Mouse (Mus musculus) Patski (cell line): ENCODE measurements at regions not wholly inside any gene's neighbourhood (a gene's known extent, or its start where the extent isn't known, plus 50 kb on each side); places are given as distances from the start of the nearest gene placed in this dataset.

Experiments used
- ATAC-seq: fragments of 100-300 bp; one replicate; pipeline ENCODE4 v1.8.0; 2021
- CTCF ChIA-PET: fragments of 350-600 bp; sonication (Branson Sonifier 250); formaldehyde crosslinking; loops from one replicate; lab custom pipeline; 2022; ENCODE audit warnings: inconsistent platforms; lab: Charles Lee
- POLR2A ChIA-PET: fragments of 350-600 bp; sonication (Branson Sonifier 250); formaldehyde crosslinking; loops from one replicate; lab custom pipeline; 2022; ENCODE audit warnings: antibody characterized with exemption, inconsistent platforms; lab: Charles Lee
- DNase-seq: peaks from one replicate; pipeline ENCODE4 v3.0.0-alpha.2; 2011; ENCODE audit warnings: low read depth, low spot score
- H3K27me3 ChIP-seq: fragments of 371-371 bp; one replicate; pipeline ENCODE4 v1.5.1; 2021
- CTCF ChIP-seq: fragments of 100-300 bp; IDR thresholded peaks from one replicate; pipeline ENCODE4 v1.5.1; 2021
- in situ Hi-C: fragments of 300-500 bp; cut with MboI; formaldehyde crosslinking; loops from 3 replicates; pipeline ENCODE4 v1.11.1; 2018; ENCODE audit warnings: low pct_unique_long_range_greater_than_20kb, mixed read lengths

DNA sequence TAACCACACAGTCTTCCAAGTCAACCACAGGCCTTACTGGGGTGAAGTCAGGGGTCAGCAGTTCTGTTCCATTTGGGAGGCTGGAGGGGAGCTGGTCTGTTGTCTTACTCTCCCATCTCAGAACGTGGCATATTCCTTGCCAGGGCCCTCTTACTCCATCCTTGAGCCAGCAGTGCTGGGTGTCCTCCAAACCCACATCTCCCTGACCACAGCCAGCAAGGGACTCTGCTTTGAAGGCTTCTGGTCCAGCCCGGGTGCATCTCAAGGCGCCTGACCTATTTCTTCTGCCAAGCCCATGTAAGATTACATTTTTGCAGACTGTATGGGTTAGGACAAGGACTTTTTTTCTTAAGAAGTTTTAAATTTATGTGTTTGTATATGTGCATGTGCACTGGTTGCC lies 100.1 kb upstream of the Klf14 start:
- in situ Hi-C loops = no loop called here
- ATAC-seq = no peak
- ChIA-PET POLR2A (no interaction called here), CTCF (interaction anchor here (3.3 kb wide), 1 partner anchor 17 kb away, joined by 14 read pairs; no protein-coding TSS in a partner anchor)
- DNase-seq = no peak
- H3K27me3 ChIP-seq = no peaks in the 10 kb centered on the region
- TF ChIP-seq CTCF = no peak

DNA sequence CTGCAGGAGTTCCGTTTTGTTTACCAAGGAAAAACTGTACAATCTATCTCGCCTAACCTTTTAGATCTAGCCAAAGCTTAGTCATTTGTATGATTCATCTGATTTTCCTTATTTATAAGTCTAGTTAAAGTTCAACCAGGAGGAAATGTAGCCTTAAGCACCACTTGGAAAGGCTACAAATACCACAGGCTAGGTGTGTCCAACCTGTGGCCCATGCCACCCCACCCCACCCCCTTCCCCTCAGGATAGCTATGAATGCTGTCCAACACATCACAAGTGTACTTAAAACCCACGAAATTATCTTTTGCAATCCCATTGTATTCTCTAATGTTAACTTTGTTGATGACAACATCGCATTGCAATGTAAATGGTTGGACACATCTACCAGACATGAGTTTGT lies 102.9 kb upstream of the Klf14 start:
- ChIA-PET POLR2A (interaction anchor here (0.9 to 1.5 kb wide), 3 partner anchors 8 to 19 kb away, joined by 3 to 6 read pairs (median 5); no protein-coding TSS in a partner anchor), CTCF (interaction anchor here (1.4 to 3.3 kb wide), 3 partner anchors 14 to 64 kb away, joined by 3 to 14 read pairs (median 4); no protein-coding TSS in a partner anchor)
- peak; percentile 59 for ATAC-seq
- no peak for DNase-seq
- no peak for TF ChIP-seq CTCF
- H3K27me3 ChIP-seq = no peaks in the 10 kb centered on the region
- in situ Hi-C loops = no loop called here

DNA sequence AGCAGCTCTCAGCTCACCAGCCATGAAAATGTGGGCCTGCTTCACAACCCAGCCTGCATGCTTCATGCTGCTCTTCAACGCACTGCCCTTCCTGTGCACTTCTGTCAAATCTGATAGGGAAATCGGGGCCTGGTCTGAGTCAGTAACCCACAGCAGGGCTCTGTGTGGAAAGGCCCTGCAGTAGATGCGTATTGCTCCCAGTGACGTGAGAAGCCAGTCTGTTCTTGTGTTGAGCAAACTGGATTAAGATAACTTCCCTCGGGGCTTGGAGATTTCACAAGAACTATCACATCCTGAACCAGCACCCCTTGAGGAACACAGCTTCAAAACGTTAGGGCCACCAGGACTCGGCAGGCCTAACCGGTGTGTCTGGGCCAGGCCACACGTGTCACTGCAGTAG lies 106.5 kb upstream of the Klf14 start:
- in situ Hi-C loops = no loop called here
- TF ChIP-seq CTCF = no peak
- CTCF ChIA-PET = interaction anchor here (1.5 kb wide), 1 partner anchor 121 kb away, joined by 4 read pairs; no protein-coding TSS in a partner anchor
- DNase-seq (no peak), ATAC-seq (no peak)
- POLR2A ChIA-PET = interaction anchor here (1.1 kb wide), 1 partner anchor 111 kb away, joined by 3 read pairs; no protein-coding TSS in a partner anchor
- H3K27me3 ChIP-seq = no peaks in the 10 kb centered on the region

DNA sequence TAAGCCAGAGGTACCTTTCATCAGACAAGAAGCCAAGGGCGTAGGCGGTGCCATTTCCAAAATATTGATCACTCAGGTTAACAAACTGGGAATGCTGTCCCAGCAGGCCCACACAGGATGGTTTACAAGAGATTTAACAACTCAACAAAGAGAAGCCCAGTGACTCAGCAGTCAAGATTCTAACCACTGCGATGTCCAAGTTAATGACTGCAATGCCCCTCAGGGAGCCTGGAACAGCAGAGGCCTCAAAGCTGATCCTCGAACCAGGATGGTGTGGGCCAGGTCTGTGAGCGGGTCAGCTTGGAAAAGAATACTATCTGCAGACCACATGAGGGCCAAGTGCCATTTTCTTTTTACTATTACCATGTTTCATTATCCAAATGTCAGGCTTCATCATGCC lies 108.0 kb upstream of the Klf14 start:
- in situ Hi-C loops = no loop called here
- peak; percentile 36 for ATAC-seq
- POLR2A ChIA-PET = interaction anchor here (0.7 to 1.3 kb wide), 2 partner anchors 11 to 26 kb away, joined by 3 read pairs; no protein-coding TSS in a partner anchor
- CTCF ChIA-PET = no interaction called here
- H3K27me3 ChIP-seq = no peaks in the 10 kb centered on the region
- no peak for TF ChIP-seq CTCF
- no peak for DNase-seq

DNA sequence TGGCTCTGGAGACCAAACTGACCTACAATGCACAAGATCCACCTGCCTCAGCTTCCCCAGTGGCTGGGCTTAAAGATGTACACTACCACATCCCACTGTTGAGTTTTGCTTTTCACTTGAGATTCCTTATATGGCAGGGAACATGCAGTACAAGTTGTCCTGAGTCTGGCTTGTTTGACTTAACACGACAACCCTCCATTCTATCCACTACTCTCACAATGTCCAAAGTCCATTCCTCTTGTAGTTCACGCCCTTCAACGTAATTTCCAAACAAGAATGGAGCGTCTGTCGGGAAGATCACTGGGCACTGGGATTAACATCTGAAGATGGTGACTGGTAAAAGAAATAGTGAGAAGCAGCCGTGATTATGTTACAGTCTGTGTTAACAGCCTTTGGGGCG lies 108.6 kb upstream of the Klf14 start:
- no peaks in the 10 kb centered on the region for H3K27me3 ChIP-seq
- in situ Hi-C loops = no loop called here
- ChIA-PET POLR2A (interaction anchor here (0.7 to 1.3 kb wide), 2 partner anchors 10 to 27 kb away, joined by 3 read pairs; no protein-coding TSS in a partner anchor), CTCF (no interaction called here)
- ATAC-seq (no peak), DNase-seq (no peak)
- TF ChIP-seq CTCF = no peak

DNA sequence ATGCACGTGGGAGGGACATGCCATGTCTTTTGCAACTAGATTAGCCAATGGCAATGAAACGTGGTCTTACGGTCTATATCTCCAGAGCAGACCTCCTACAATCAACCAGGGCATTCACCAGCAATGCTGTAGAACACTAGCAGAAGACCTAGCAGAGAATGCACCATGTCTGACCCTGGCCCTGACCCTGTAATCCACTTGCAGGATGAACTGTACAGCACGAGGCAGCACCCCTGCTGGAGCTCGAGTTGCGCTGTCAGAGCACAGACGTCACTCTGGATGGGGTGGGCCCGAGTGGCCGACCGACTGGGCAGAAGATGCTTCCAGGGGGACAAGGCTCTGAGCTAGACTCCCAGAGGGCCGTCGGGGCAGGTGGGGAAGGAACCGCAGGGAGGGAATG lies 110.4 kb upstream of the Klf14 start:
- CTCF ChIA-PET = interaction anchor here (1.1 to 1.3 kb wide), 2 partner anchors 9 to 106 kb away, joined by 3 to 5 read pairs; no protein-coding TSS in a partner anchor
- DNase-seq = no peak
- in situ Hi-C loops = no loop called here

DNA sequence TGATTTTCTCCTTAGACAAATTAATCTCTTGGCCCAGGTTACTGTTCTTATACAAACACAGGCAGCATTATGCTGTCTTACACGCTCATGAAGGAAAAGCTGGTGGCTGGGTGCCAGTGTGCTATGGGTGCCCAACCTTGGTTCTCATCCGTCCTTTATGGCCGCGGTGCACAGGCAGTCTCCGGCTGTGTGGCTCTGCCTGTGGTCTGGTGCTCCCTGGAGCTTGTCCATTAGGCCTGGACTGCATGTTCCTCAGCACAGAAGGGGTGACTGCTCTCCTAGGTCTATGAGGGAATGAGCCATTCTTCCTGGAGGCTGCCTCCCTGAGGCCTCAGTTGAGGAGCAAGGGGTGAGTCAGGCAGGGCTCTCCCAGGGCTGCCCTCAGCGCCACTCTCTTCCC lies 111.7 kb upstream of the Klf14 start:
- ChIA-PET POLR2A (interaction anchor here (0.9 to 1.6 kb wide), 5 partner anchors 9 to 18 kb away, joined by 3 to 5 read pairs (median 3); no protein-coding TSS in a partner anchor), CTCF (interaction anchor here (0.7 to 2.2 kb wide), 6 partner anchors 8 to 85 kb away, joined by 3 to 5 read pairs (median 4); no protein-coding TSS in a partner anchor)
- peak; percentile 89 for ATAC-seq
- in situ Hi-C loops = no loop called here
- TF ChIP-seq CTCF = no peak
- no peak for DNase-seq
- H3K27me3 ChIP-seq = no peaks in the 10 kb centered on the region

More for the DNA sequence above, 110.4 kb upstream of the Klf14 start:
- TF ChIP-seq CTCF = no peak
- POLR2A ChIA-PET = interaction anchor here (0.7 to 1.3 kb wide), 5 partner anchors 8 to 1922 kb away, joined by 3 to 14 read pairs (median 4); no protein-coding TSS in a partner anchor
- no peak for ATAC-seq
- no peaks in the 10 kb centered on the region for H3K27me3 ChIP-seq

DNA sequence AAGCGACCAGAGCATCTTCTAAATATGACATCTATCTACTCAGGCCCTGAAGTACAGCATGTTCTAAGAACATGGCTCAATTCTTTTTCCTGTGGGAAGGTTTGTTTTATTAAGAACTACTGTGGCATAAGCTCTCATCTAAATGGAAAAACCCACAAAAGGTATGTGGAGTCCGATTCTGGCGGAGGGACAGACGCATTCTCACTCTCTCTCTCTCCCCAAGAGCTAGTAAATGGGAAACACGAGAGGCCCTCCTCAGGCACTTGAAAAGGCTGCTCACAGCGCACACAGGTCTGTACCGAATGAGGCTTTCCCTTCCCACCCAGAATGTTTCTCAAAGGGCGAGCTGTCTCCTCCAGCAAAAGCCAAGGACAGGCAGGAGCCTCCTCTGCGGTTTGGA lies 112.1 kb upstream of the Klf14 start:
- no peak for DNase-seq
- ChIA-PET POLR2A (interaction anchor here (1.1 to 1.6 kb wide), 2 partner anchors 14 to 17 kb away, joined by 4 to 5 read pairs; no protein-coding TSS in a partner anchor), CTCF (interaction anchor here (1.0 to 2.2 kb wide), 3 partner anchors 54 to 85 kb away, joined by 3 to 5 read pairs (median 5); no protein-coding TSS in a partner anchor)
- no peaks in the 10 kb centered on the region for H3K27me3 ChIP-seq
- in situ Hi-C loops = no loop called here
- TF ChIP-seq CTCF = no peak
- ATAC-seq = no peak

DNA sequence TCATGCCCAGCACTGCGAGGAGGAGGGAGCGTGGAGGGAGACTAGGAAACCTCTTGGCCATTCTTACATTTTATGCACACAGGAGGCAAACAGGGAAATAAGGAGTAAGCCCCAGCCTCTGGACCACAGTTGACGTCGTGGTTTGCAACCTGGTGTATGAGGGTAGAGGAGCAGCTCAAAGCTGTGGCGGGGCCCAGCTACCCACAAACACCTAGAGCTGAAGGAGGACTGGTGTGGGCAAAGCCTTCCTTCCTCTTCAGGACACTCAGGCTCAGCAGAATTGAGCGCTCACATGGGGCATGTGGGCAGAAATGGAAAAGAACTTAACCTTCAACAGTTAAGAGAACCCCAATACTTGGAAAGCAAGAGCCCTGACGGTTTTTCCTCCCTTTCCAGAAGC lies 113.2 kb upstream of the Klf14 start:
- in situ Hi-C loops = no loop called here
- POLR2A ChIA-PET = no interaction called here

DNA sequence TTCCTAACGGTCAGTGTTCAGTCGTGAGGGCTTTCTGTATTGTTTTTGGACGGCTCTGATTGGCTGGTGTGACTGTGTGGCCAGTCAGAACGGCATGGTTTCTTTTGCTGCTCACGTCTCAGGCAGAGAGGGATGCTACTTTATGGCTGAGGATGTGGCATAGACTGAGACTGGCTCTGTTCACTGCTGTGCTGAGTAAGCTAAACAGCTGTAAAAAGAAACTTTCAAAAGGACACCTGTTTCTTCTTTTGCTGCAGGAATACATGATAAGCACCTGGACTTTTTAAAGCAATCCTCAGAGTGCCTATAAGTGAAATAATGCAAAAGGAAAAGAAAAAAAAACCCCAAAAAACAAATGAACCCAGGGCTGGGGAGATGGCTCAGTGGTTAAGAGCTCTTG lies 113.7 kb upstream of the Klf14 start:
- in situ Hi-C loops = no loop called here
- CTCF ChIA-PET = interaction anchor here (1.0 to 2.2 kb wide), 6 partner anchors 19 to 83 kb away, joined by 3 to 7 read pairs (median 4); no protein-coding TSS in a partner anchor

More for the DNA sequence above, 113.2 kb upstream of the Klf14 start:
- ATAC-seq = no peak
- H3K27me3 ChIP-seq = no peaks in the 10 kb centered on the region
- TF ChIP-seq CTCF = no peak
- no peak for DNase-seq
- CTCF ChIA-PET = interaction anchor here (1.0 to 2.2 kb wide), 6 partner anchors 18 to 84 kb away, joined by 3 to 7 read pairs (median 4); no protein-coding TSS in a partner anchor

DNA sequence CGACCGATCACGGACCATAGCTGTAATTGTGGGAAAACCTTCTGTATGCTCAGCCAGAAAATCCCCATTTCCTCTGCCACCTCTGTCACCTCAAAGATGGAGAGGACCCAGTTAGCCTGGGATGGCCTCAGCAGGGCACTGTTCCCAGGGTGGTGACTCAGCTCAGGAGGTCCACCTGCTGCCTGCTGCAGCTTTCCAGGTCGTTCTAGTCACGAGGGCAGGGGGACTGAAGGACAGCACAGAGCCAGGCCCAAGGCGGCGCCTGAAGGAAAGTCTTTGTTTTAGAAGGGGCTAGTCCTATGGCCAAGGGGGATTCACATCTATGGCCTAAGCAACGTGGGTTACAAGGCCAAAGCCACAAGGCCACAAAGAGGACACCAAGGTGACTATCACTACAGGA lies 114.5 kb upstream of the Klf14 start:
- in situ Hi-C loops = no loop called here
- DNase-seq (no peak), ATAC-seq (no peak)
- ChIA-PET CTCF (interaction anchor here (1.4 to 1.9 kb wide), 4 partner anchors 19 to 52 kb away, joined by 3 to 7 read pairs (median 4); no protein-coding TSS in a partner anchor), POLR2A (interaction anchor here (0.7 to 1.0 kb wide), 4 partner anchors 12 to 51 kb away, joined by 3 to 6 read pairs (median 4); no protein-coding TSS in a partner anchor)
- no peaks in the 10 kb centered on the region for H3K27me3 ChIP-seq
- TF ChIP-seq CTCF = no peak

More for the DNA sequence above, 113.7 kb upstream of the Klf14 start:
- DNase-seq (no peak), ATAC-seq (no peak)
- no peaks in the 10 kb centered on the region for H3K27me3 ChIP-seq
- POLR2A ChIA-PET = interaction anchor here (0.7 to 1.0 kb wide), 3 partner anchors 13 to 39 kb away, joined by 3 to 6 read pairs (median 4); no protein-coding TSS in a partner anchor
- TF ChIP-seq CTCF = no peak
